Mouse (Mus musculus): ENCODE data around the gene Tns3. TPM values are rescaled to one million over a fixed set of nuclear protein-coding genes. Genes with fewer than 3 reads are reported as not detected.

Gene Tns3
- total RNA-seq, 2 experiments from 2014 or later: 33.5 to 34.4 TPM

DNA sequence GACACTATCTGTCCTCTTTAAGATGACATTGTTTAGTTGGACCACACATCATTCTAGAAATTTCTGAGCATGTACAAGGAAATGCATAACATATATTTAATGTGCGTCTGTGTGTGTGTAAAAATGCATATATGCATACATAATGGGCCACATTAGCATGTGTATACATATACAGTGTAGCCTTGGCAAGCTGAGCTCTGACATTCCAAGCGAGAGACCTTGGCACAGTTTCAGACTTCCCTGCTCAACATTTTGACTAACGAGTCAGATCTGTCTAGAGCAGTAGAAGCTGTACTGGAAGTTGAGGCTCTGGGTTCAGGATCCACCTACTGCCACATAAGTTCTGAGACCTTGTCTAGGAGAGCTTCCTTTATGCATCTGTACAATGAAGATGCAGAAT, 17.0 kb upstream of the Tns3 start:
- no peak for DNase-seq (ENCODE audit: low spot score in 2 of 2)

GRCm38 (mm10) chr11:8680650-8681049, 16.3 kb upstream of the Tns3 start:
- no peak for DNase-seq (ENCODE audit: low spot score in 2 of 2)

- DNase-seq (ENCODE audit: low spot score in 2 of 2): no peak
These were observed 14.9 kb upstream of the Tns3 start for GRCm38 (mm10) chr11:8679221-8679620.

GRCm38 (mm10) chr11:8678260-8678995, 14.1 kb upstream of the Tns3 start:
- no peak for DNase-seq (ENCODE audit: low spot score in 2 of 2)

- DNase-seq (ENCODE audit: low spot score in 2 of 2): no peak
These were observed 11.6 kb upstream of the Tns3 start for GRCm38 (mm10) chr11:8675701-8676474.

DNA sequence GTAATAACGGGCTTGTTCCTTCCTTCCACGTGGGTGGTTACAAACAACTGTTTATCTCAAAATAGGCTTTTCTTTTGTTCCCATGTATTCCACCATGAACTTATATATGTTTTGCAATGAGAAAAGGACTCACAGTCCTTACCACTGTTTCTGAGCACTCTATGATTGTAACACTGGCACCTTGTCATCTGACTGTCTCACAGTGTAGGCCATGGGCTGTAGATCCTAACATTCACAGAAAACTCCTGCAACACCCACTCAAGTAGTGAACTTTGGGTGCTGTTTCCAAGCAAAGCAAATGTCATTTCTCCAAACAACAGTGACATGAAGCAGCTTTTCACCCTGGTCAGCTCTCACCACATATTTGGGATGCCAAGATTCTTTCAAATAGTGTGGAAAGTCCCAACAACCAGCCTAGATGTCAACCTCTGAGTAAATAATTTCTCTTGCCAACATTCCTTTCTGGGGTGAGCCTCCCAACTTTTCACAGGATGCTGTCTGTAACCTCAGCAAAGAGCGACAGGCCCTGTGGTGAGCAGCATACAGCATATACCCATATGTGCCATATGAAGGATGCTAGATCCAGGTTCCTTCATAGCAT, 10.3 kb upstream of the Tns3 start:
- no peak for DNase-seq (ENCODE audit: low spot score in 2 of 2)

DNA sequence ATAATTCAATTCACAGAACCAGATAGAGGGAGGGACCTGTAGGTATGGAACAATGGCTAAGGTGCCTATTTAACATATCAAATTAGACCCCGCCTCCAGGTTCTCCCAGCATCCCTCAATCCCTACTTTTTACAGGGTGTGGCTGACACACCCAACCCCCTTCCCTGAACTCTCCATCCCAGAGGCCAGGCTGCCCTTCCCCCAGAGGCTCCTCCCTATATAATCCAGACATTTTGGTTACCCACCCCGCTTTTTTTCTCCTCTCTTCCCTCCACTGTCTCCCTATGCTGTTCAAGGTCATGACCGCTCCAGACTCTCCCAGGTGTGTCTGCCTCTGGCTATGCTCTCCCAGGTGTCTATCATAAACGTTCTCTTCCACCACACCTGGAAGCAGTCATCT, 7.4 kb upstream of the Tns3 start:
- DNase-seq (ENCODE audit: low spot score in 2 of 2): no peak

DNA sequence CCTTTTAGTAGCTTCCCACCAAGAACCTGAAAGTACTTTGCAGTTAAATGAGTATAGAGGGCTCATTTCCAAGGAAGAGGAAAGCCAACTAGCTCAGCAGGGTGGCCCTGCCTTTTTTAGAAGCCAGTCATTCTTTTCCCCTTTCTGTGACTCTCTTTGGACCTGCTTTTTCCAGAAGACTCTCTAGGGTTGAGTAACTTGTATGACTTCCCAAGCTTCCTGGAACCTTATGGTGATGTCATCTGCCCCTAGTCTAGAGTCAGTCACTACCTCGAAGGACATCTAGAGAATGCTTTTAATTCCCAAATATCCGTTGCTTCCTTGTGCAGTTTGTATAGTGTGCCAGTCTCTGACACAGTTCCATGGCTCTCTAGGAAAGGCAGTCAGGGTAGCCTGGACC, 4.8 kb upstream of the Tns3 start:
- no peak for DNase-seq (ENCODE audit: low spot score in 2 of 2)

DNA sequence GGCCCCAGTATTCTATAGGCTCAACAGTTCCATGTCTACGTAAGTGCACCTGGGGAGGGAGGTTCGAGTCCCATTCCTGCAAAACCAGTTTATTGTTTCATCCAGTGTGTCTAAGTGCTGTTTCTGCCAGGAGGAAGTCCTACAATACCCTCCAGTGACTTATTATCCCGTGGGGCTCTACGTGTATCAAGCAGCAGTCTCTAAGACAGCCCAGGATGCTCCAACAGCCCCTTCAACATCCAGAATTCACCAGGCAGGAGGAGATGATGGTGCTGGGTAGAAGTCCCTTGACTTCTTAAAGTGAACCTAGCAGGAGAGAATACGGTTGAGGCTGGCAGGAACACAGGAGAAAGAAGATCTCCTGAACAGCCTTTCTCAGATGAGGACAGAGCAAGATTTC, 462 bp upstream of the Tns3 start:
- no peak for DNase-seq (ENCODE audit: low spot score in 2 of 2)

- DNase-seq (ENCODE audit: low spot score in 2 of 2): no peak
These were observed 617 bp downstream of the Tns3 start for GRCm38 (mm10) chr11:8663444-8664392.

- DNase-seq (ENCODE audit: low spot score in 2 of 2): no peak
These were observed 1.5 kb downstream of the Tns3 start for GRCm38 (mm10) chr11:8662706-8663429.

- DNase-seq (ENCODE audit: low spot score in 2 of 2): no peak
These were observed 3.4 kb downstream of the Tns3 start for GRCm38 (mm10) chr11:8660951-8661350.

GRCm38 (mm10) chr11:8659851-8660250, 4.5 kb downstream of the Tns3 start:
- DNase-seq (ENCODE audit: low spot score in 2 of 2): no peak

DNA sequence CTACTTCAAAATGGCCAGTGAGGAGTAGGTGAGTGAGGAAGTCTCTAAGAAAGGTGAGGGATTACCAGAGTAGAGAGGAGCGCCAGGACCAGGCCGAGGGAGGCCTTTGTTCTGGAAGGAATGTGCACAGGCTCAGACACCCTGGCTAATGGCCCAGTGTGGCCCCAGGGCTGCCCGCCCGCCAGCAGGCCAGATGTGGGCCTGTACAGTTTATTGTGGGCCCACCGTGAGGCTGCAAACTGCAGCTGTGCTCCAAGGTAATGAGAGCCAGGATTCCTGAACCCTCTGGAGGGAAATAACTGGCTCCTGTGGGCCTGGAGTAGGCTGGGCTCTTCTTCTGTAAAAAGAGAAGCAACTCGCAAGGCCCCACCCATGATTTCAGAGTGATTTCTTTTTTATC, 5.3 kb downstream of the Tns3 start:
- no peak for DNase-seq (ENCODE audit: low spot score in 2 of 2)

GRCm38 (mm10) chr11:8657493-8657892, 6.8 kb downstream of the Tns3 start:
- no peak for DNase-seq (ENCODE audit: low spot score in 2 of 2)

GRCm38 (mm10) chr11:8656448-8657393, 7.6 kb downstream of the Tns3 start:
- DNase-seq (ENCODE audit: low spot score in 2 of 2): no peak

DNA sequence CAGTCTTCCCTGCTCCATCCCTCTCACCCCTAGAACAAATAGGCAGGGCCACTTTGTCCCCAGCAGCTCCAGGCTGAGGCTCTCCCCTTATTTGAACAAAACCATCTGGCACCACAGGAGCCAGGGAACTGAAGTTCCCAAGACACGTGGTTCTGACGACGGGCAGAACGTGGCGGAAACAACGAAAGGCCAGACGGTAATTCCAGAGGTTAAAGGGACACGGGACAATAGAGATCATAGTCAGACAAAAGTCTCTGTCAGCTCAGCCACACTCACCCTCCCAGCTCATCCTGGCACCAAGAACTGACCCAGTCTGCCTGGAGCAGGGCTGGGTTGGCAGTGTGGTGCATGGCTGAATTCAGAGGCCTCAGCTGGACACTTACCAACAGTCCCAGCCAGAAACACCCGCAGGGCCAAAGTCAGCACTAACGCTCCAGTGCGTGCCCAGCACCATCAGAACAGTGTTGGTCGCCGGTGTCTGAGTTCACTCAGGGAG, 10.5 kb downstream of the Tns3 start:
- peak in 1 of 2 experiments; percentile 25 for DNase-seq (ENCODE audit: low spot score in 2 of 2)

DNA sequence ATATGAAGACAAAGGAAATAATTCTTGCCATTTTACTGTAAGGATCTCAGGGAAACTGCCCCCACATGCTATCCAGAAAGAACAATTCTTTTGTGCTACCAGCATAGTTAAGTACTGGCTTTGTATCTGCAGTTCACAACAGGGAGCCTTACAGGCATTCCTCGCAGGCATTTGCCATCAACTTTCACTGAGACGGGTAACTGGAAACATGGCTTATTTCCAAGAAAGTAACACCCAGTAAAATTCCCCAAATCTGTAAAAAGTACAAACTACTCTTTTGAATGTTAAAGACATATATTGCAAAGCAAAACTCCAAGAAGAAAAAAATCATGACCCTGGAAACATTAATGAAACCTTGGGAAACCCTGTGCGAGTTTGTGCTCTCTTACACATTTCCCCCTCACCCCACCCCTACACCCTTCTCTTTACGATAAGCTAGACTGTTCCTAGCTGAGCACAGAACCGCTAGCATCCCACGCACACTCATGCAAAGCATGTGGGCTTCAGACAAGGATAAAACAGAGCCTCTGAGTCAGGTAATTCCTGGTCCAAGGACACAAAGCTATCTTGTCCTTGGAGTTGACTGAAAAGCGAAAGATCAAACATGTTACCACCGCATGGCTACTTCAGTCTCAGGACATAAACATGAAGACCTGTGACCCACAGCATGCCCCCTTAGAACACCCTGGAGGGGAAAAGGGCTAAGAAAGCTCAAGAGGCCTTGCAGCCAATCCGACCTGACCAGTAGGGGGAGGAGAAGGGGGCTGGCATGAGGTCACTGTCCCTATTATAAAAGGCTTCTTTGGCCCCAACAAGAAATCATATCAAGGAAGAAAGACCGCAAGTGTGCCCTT, 11.3 kb downstream of the Tns3 start:
- DNase-seq (ENCODE audit: low spot score in 2 of 2): peak; percentile 36 to 37
